Mouse (Mus musculus) heart, adult 18-20 months (tissue): ENCODE results near the gene Abca1. TPM values are rescaled to one million over a fixed set of nuclear protein-coding genes. Genes with fewer than 3 reads are reported as not detected.

ENCODE experiments used
- DNase-seq, 2 experiments: peaks; one replicate each; pipeline ENCODE4 v3.0.0; 2021 to 2022; ENCODE audit warnings: mixed read lengths in 1 of 2
- total RNA-seq, 2 experiments: library from RNA; stranded (reverse); gene quantifications; 2 replicates each; pipeline ENCODE4 v1.2.3; 2021

The Abca1 gene
- total RNA-seq, 2 experiments from 2014 or later = 15.8 to 17.9 TPM

- no peak for DNase-seq
Observed at GRCm38 (mm10) chr4:53009183-53009582, 150.5 kb downstream of the Abca1 start.

- no peak for DNase-seq
Observed at GRCm38 (mm10) chr4:53000154-53000553, 159.5 kb downstream of the Abca1 start.

DNA sequence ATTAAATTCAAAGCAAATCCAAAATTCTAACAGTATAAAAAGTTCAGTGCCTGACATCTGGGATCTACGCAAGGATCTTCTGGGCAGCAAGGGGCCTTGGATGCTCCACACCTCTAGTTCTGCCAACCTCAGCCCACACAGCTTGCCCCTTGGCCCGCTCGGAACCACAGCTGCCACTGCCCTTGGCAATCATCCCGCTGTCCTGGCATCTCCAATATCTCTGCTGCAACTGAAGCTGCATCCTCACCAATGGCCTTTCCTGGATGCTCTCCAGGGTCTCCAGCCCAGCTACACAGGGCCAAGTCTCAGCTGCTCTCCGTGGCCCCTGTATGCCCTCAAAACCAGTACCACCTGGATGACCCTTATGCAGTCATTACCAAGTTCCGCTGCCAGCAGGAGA, 160.2 kb downstream of the Abca1 start:
- DNase-seq = no peak

DNA sequence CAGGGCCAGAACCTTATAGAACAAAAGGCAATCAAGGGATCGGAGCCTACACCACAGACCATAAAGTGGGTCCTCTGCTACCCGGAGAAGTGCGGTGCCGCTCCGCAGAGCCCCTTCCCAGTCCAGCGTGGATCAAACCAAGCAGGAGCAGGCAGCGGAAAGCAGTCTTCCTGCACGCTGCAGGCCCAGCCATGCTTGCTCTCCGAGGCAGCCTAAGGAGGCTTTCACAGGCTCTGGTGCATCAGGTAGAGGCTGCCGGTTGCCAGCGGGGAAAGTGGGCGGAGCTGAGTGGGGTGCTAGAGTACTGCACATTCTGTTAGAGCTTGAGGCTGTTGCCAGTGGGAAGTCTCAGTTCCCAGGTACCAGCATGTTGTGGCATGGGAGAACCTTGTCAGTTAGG, 170.4 kb downstream of the Abca1 start, which contains the start of gene Nipsnap3a:
Nipsnap3a (plus strand) TSS at position 25 of the 400 bp plus-strand sequence.
- no peak for DNase-seq

DNA sequence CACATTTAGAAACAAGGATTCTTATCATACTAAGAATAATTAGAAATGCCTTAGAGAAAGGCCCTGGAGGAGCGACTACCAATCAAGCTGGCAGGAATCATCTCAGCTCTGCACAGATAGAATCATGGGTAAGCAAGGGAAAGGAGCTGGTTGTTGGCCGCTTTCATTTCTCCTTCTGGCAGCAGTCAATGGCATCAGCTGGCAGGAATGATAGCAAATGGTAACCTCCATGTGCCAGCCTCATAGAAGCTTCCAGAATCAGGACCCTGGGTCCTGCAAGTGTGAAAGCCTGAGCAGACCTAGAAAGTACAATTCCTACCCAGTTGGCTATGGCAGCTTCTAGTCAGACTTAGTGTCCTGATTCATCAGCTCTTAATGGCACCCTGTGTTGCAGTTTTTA, 173.4 kb downstream of the Abca1 start:
- no peak for DNase-seq

- DNase-seq = no peak
Observed at GRCm38 (mm10) chr4:52985216-52985615, 174.5 kb downstream of the Abca1 start.

Other genes with a start within 250 kb of the Abca1 start
- not detected for gene Olfr272, start 240.7 kb downstream of the Abca1 start, total RNA-seq
- not detected for gene Olfr270, start 195.3 kb downstream of the Abca1 start, total RNA-seq
- not detected for gene Nipsnap3a, start 170.6 kb downstream of the Abca1 start, total RNA-seq
- 1 to 10 TPM; 7.6 to 7.7 TPM for gene Nipsnap3b, start 148.0 kb downstream of the Abca1 start, total RNA-seq